Comparison of ENCODE assay signal across 8 mouse cellular contexts in the genomic region with DNA sequence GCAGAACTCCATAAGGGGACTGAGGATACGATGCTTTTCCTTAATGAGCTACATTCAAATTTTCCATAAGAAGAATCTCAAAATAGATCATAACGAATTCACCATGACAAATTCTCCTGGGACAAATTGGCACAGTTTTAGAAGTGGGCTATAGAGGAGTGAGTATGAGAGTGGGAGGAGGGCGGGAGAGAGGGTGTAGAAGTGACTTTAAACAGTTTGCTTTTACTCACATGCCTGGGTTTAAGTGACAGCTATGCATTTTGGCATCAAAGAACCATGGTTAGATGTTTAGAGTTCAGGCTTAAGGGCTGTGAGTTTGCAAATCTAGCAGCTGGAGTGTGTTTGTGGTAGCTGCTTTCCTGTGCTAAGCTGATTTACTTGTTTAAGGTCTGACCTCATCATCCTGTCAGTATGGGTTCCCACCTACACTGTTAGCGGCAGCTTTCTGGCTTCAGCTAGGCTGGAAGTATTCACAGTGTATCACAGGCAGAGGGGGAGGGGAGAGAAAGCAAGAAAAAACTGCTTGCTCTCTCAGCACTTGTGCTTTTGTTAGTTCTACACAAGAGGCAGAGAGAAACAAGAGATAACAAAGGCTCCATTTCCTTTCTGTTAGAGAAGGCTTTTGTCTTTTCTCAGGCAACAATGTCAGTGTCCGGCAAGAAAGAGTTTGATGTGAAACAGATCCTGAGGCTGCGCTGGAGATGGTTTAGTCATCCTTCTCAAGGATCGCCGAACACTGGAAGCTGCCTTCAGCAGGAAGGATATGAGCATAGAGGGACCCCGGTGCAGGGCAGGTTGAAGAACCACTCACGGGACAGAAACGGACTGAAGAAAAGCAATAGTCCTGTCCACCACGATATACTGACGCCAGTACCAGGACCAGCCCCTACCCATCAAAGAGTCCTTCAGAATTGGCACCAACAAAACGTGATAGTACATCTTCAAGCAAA. TPM values are rescaled to one million over a fixed set of nuclear protein-coding genes. Genes with fewer than 3 reads are reported as not detected.
DNase-seq lines count a peak whose midpoint lies in the region; ATAC-seq and TF ChIP-seq lines count a peak whose summit lies in the region.

A gene (plus strand): TSS at position 552 of the 950 bp plus-strand sequence.

- DNase-seq in adrenal gland, adult 2 months: peak; percentile 3
- no peak for DNase-seq in adrenal gland, adult 18-20 months (ENCODE audit: low spot score in 2 of 2)
- DNase-seq in heart, postnatal 0 days (ENCODE audit: low spot score): peak; percentile 45
- DNase-seq in kidney, postnatal 25 days: peak; percentile 8 to 48
- DNase-seq in liver, embryonic 14.5 days (ENCODE audit: low read depth in 3 of 3, low spot score in 3 of 3): no peak
- DNase-seq in retina, postnatal 1 day: peak; percentile 60
- DNase-seq in urinary bladder, postnatal 36 days (ENCODE audit: low spot score in 2 of 2): no peak

- no peak for TF ChIP-seq EP300 in heart, postnatal 0 days (IDR thresholded peaks at IDR 0.05; ENCODE audit: low read depth)
- no peak for TF ChIP-seq EP300 in liver, embryonic 14.5 days (IDR thresholded peaks at IDR 0.05; ENCODE audit: low read depth)

- 39% methylated on average over 14 of the region's 14 CpGs for WGBS in embryonic facial prominence, embryonic 12.5 days
- WGBS in heart, postnatal 0 days: 27% methylated on average over 14 of the region's 14 CpGs
- 32% methylated on average over 14 of the region's 14 CpGs for WGBS in liver, embryonic 14.5 days (ENCODE audit: insufficient replicate concordance)

- no peak within 1 kb of the TSS for H3K27ac ChIP-seq in embryonic facial prominence, embryonic 12.5 days
- peak within 1 kb of the TSS; percentile 78 for H3K27ac ChIP-seq in heart, postnatal 0 days (ENCODE audit: low read depth)
- H3K27ac ChIP-seq in liver, embryonic 14.5 days: no peak within 1 kb of the TSS

- peak within 1 kb of the TSS; percentile 39 for H3K4me2 ChIP-seq in embryonic facial prominence, embryonic 12.5 days (replicated peaks)
- peak within 1 kb of the TSS; percentile 48 for H3K4me2 ChIP-seq in heart, postnatal 0 days (ENCODE audit: low read depth, low read length)
- no peak within 1 kb of the TSS; the same call in 1 of the 2 replicates for H3K4me2 ChIP-seq in liver, embryonic 14.5 days (ENCODE audit: low read depth)

- H3K4me3 ChIP-seq in embryonic facial prominence, embryonic 12.5 days: peak within 1 kb of the TSS; percentile 17; the same call in 1 of the 2 replicates
- H3K4me3 ChIP-seq in heart, postnatal 0 days (ENCODE audit: low read depth, low read length): peak within 1 kb of the TSS; percentile 37
- peak within 1 kb of the TSS in 1 of 2 experiments; percentile 1; a peak in 1 of 4 replicates for H3K4me3 ChIP-seq in liver, embryonic 14.5 days (ENCODE audit: insufficient read depth in 1 of 2, low read depth in 2 of 2, low read length in 2 of 2)

- no peaks in the 10 kb centered on the region for H3K27me3 ChIP-seq in embryonic facial prominence, embryonic 12.5 days
- H3K27me3 ChIP-seq in heart, postnatal 0 days (ENCODE audit: control insufficient read depth, insufficient read depth, low read length): no peaks in the 10 kb centered on the region
- H3K27me3 ChIP-seq in liver, embryonic 14.5 days (ENCODE audit: control insufficient read depth, insufficient read depth, low read length): no peaks in the 10 kb centered on the region

- TF ChIP-seq CTCF in heart, postnatal 0 days (IDR thresholded peaks at IDR 0.05; ENCODE audit: low read depth): no peak
- TF ChIP-seq CTCF in liver, embryonic 14.5 days (IDR thresholded peaks at IDR 0.05; ENCODE audit: low read depth): no peak

- H3K4me1 ChIP-seq in embryonic facial prominence, embryonic 12.5 days: no peaks in the 10 kb centered on the region
- H3K4me1 ChIP-seq in heart, postnatal 0 days (ENCODE audit: control insufficient read depth, insufficient read depth): no peaks in the 10 kb centered on the region
- no peaks in the 10 kb centered on the region for H3K4me1 ChIP-seq in liver, embryonic 14.5 days (replicated peaks; ENCODE audit: control insufficient read depth in 2 of 2, insufficient read depth in 2 of 2, low read length in 1 of 2)

- ATAC-seq in embryonic facial prominence, embryonic 12.5 days (ENCODE audit: insufficient number of reproducible peaks, insufficient read depth, low FRiP score, low TSS enrichment): 0 out of 2 replicates have a peak, but pooled peaks have one; percentile 56
- peak; percentile 89 for ATAC-seq in heart, postnatal 0 days (ENCODE audit: insufficient read depth, low read depth)
- ATAC-seq in liver, embryonic 14.5 days (ENCODE audit: insufficient read depth): peak; percentile 45; the same call in 1 of the 2 replicates

- no peaks in the 10 kb centered on the region for H3K9me3 ChIP-seq in embryonic facial prominence, embryonic 12.5 days
- no peaks in the 10 kb centered on the region for H3K9me3 ChIP-seq in heart, postnatal 0 days (replicated peaks; ENCODE audit: control insufficient read depth, low read length)
- no peaks in the 10 kb centered on the region for H3K9me3 ChIP-seq in liver, embryonic 14.5 days (ENCODE audit: control insufficient read depth, low read length)

- no peak within 1 kb of the TSS for H3K9ac ChIP-seq in embryonic facial prominence, embryonic 12.5 days
- no peak within 1 kb of the TSS; the same call in 1 of the 2 replicates for H3K9ac ChIP-seq in heart, postnatal 0 days (replicated peaks; ENCODE audit: low read depth, low read length)
- no peak within 1 kb of the TSS for H3K9ac ChIP-seq in liver, embryonic 14.5 days (replicated peaks)

- no peaks in the 10 kb centered on the region for H3K36me3 ChIP-seq in embryonic facial prominence, embryonic 12.5 days
- no peaks in the 10 kb centered on the region for H3K36me3 ChIP-seq in heart, postnatal 0 days (replicated peaks; ENCODE audit: control insufficient read depth, insufficient read depth, low read length)
- H3K36me3 ChIP-seq in liver, embryonic 14.5 days (replicated peaks; ENCODE audit: control insufficient read depth, insufficient read depth, low read depth): no peaks in the 10 kb centered on the region

RNA-seq across cellular contexts. Expression of the gene that starts here (rescaled TPM):
- total RNA-seq in adrenal gland, adult 2 months (2021): 1 to 10 TPM; 1.2 to 2.6 TPM
- 0.03 and 0.08 TPM in 2 replicates for polyA plus RNA-seq in adrenal gland, adult 2 months (2012; rRNA removed)
- total RNA-seq in adrenal gland, adult 18-20 months (2021): 1 to 10 TPM; 1.3 to 1.4 TPM
- 10.2 TPM in 2 replicates for polyA plus RNA-seq in embryonic facial prominence, embryonic 12.5 days (2016; fragmentation: Nextera tagmentation; extraction: Ambion mirVana)
- 17.0 and 21.4 TPM in 2 replicates for total RNA-seq in heart, postnatal 0 days (2014; rRNA removed; ENCODE audit: low replicate concordance)
- polyA plus RNA-seq in heart, postnatal 0 days (2015; fragmentation: Nextera tagmentation; extraction: Ambion mirVana): 15.9 and 17.6 TPM in 2 replicates
- polyA plus RNA-seq in liver, embryonic 14.5 days (2012; rRNA removed): 0.29 and 0.63 TPM in 2 replicates
- 1.8 and 1.9 TPM in 2 replicates for polyA plus RNA-seq in liver, embryonic 14.5 days (2014; fragmentation: Nextera tagmentation; extraction: Ambion mirVana)

Comparison
In these comparisons a context has a peak if more than half of its experiments do, and no peak if none do; other contexts are left out.
1. DNase-seq: peak in adrenal gland, adult 2 months (single experiment), heart, postnatal 0 days (single experiment), kidney, postnatal 25 days (2 of 2) and retina, postnatal 1 day (single experiment); none in adrenal gland, adult 18-20 months (0 of 2), liver, embryonic 14.5 days (0 of 3) and urinary bladder, postnatal 36 days (0 of 2).
2. Peak in every context shown above with its lines, with median percentiles within 50 percentile points of each other: ATAC-seq.